Mouse (Mus musculus): ENCODE data around the gene Nup205. TPM values are rescaled to one million over a fixed set of nuclear protein-coding genes. Genes with fewer than 3 reads are reported as not detected.
A peak's percentile ranks its signal among the peaks of the same experiment; 100 is the strongest.
"Not testable (repeated sequence)": the region's sequence is repeated elsewhere in the genome, so short reads cannot be mapped to it uniquely, and the experiment has no call there.

Nup205 gene
- polyA plus RNA-seq, 1 experiment from 2014 or later, result 31.1 TPM

DNA sequence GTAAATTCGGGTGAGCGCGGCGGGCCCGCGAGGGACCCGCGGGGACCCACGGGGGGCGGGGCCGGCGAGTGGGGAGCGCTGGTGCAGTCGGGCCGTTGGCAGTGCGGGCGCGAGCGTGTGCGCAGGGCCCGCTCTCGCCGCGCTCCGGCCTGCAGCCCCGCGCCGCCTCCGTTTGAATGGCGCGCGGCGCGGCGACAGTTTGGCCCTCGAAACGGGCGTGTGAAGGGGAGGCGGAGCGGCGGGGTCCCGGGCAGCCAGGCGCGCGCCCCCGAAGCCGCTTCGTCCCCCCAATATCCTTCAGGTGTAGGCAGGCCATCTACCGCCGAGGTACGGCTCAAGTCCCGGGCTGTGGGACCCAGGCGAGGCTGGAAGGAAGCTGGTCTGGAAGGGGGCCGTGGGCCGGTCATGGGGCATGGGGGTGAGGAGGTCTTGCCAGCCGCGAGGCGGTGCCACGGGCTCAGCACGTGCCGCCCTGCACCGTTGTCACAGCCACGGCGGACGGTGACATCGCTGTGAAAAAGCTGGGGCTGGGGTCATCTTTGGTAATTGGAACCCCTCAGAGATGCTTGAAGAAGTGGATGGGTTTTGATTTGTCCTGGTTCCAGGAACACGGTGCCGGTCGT, 540 bp downstream of the Nup205 start:
- ATAC-seq (replicated peaks), result peak; percentile 71
- Histone ChIP-seq H3K9me3 (no peaks in the 10 kb centered on the region), H3K9ac (replicated peaks) (peak overlapping the region; percentile 82), H3K4me3 (peak overlapping the region; percentile 68), H3K27me3 (no peaks in the 10 kb centered on the region), H3K4me1 (peaks cover 9% of the 10 kb centered on the region), H3K36me3 (no peaks in the 10 kb centered on the region), H3K4me2 (replicated peaks) (peak overlapping the region; percentile 64), H3K27ac (replicated peaks) (peak overlapping the region; percentile 98)
- WGBS, result under 1% methylated on average over 65 of the region's 69 CpGs

- H3K4me3 ChIP-seq; ATAC-seq (replicated peaks); H3K36me3 ChIP-seq; H3K4me2 ChIP-seq (replicated peaks); H3K9ac ChIP-seq (replicated peaks); H3K27me3 ChIP-seq; H3K27ac ChIP-seq (replicated peaks); H3K4me1 ChIP-seq; H3K9me3 ChIP-seq: not testable (repeated sequence)
- 92% methylated on average over 3 of the region's 3 CpGs for WGBS
Measured at GRCm38 (mm10) chr6:35179299-35179698, 2.1 kb downstream of the Nup205 start.

DNA sequence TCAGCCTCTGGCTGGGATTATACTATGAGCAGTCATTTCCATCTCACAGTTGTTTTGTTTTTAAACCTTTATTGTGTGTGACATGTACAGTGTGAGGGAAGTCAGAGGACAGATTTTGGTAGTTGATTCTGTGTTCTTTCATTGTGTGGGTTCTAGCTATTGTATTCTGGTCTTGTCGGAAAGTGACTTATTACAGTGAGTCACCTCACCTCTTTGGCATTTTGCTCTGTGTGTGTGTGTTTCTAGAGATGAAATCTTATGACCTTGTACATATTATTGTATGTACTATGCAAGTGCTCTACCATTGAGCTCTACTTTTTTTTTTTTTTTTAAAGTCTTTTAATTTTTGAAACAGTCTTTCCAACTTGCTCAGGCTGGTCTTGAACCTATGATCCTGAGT, 7.6 kb downstream of the Nup205 start:
- Histone ChIP-seq H3K36me3 (peaks cover 46% of the 10 kb centered on the region), H3K9ac (replicated peaks) (no peak overlapping the region), H3K4me3 (no peak overlapping the region), H3K4me2 (replicated peaks) (no peak overlapping the region), H3K9me3 (no peaks in the 10 kb centered on the region), H3K4me1 (no peaks in the 10 kb centered on the region), H3K27me3 (no peaks in the 10 kb centered on the region), H3K27ac (replicated peaks) (no peak overlapping the region)
- WGBS, result 91% methylated on average over 1 of the region's 1 CpGs
- no peak for ATAC-seq (replicated peaks)

DNA sequence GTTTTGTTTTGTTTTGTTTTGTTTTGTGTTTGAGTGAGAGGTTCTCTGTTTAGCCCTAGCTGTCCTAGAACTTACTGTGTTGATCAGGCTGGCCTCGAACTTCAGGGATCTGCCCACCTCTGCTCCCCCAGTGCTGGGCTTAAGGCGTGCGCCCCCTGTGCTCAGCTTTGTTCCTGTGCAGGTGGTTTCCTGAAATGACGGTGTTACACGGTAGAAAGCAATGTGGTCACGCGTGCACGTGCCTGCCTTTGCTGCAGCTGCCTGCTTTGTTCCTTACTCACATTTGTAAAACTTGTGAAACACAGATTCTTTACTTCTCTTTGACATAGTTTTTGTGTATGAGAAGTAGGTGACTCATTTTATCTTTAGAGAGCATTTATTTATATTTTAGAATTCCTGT, 14.0 kb downstream of the Nup205 start:
- Histone ChIP-seq H3K4me2 (replicated peaks) (no peak overlapping the region), H3K4me3 (no peak overlapping the region), H3K27ac (replicated peaks) (no peak overlapping the region), H3K9me3 (no peaks in the 10 kb centered on the region), H3K36me3 (peaks cover 84% of the 10 kb centered on the region), H3K27me3 (no peaks in the 10 kb centered on the region), H3K4me1 (no peaks in the 10 kb centered on the region), H3K9ac (replicated peaks) (no peak overlapping the region)
- 93% methylated on average over 8 of the region's 8 CpGs for WGBS
- no peak for ATAC-seq (replicated peaks)

- no peak for ATAC-seq (replicated peaks)
Measured at GRCm38 (mm10) chr6:35225696-35226095, 48.5 kb downstream of the Nup205 start.

GRCm38 (mm10) chr6:35229415-35229814, 52.2 kb downstream of the Nup205 start:
- Histone ChIP-seq H3K36me3 (peaks cover 77% of the 10 kb centered on the region), H3K9me3 (no peaks in the 10 kb centered on the region), H3K27me3 (no peaks in the 10 kb centered on the region), H3K4me3 (no peak overlapping the region), H3K4me2 (replicated peaks) (no peak overlapping the region), H3K9ac (replicated peaks) (no peak overlapping the region), H3K4me1 (0 out of 2 replicates have a peak, but pooled peaks cover 3% of the 10 kb centered on the region), H3K27ac (replicated peaks) (no peak overlapping the region)
- no peak for ATAC-seq (replicated peaks)
- 98% methylated on average over 1 of the region's 1 CpGs for WGBS

More at GRCm38 (mm10) chr6:35225696-35226095, 48.5 kb downstream of the Nup205 start:
- Histone ChIP-seq H3K36me3 (peaks cover 71% of the 10 kb centered on the region), H3K9ac (replicated peaks) (no peak overlapping the region), H3K4me2 (replicated peaks) (no peak overlapping the region), H3K4me1 (0 out of 2 replicates have a peak, but pooled peaks cover 3% of the 10 kb centered on the region), H3K27ac (replicated peaks) (no peak overlapping the region), H3K9me3 (no peaks in the 10 kb centered on the region), H3K27me3 (no peaks in the 10 kb centered on the region), H3K4me3 (no peak overlapping the region)
- whole genome bisulfite sequencing, result 86% methylated on average over 4 of the region's 4 CpGs

DNA sequence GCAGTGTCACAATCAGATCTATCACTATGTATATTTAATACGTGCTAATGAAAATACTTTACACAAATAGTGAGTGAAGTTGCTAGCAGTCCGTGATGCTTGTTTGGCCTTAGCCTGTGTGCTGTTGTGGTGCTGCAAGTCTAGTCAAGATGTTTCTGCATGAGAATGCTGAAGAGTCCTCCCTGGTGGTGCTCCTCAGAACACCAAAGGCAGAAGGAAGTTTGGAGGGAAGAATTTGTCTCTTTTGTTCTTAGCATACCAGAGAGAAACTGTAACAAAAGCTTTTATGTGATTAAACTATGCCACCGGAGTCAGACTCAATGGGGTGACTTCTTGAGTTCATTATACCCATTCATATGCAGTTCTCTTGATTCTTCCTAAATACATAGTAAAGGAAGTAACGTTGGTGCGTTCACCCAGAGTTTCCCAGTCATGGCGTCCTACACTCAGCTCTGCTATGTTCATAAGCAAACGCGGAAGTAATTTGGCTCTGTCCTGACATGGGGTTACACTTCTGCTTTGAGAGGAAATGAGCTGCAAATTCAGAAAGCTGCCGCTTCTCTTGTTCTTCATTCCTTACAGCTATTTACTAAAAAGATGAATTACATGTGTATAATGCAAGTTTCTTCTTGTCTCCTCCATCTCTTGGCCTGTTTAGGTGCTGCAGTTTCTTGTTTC, 59.0 kb downstream of the Nup205 start:
- H3K9ac ChIP-seq (replicated peaks), result no peak overlapping the region
- 64% methylated on average over 9 of the region's 9 CpGs for WGBS
- ATAC-seq (replicated peaks), result no peak
- H3K4me1 ChIP-seq, result no peaks in the 10 kb centered on the region
- H3K36me3 ChIP-seq, result peaks cover 77% of the 10 kb centered on the region
- H3K4me2 ChIP-seq (replicated peaks), result no peak overlapping the region
- no peak overlapping the region for H3K27ac ChIP-seq (replicated peaks)
- H3K4me3 ChIP-seq, result no peak overlapping the region
- H3K27me3 ChIP-seq, result no peaks in the 10 kb centered on the region
- H3K9me3 ChIP-seq, result no peaks in the 10 kb centered on the region

GRCm38 (mm10) chr6:35243252-35243651, 66.0 kb downstream of the Nup205 start:
- Histone ChIP-seq H3K4me3 (no peak overlapping the region), H3K9me3 (no peaks in the 10 kb centered on the region), H3K36me3 (peaks cover 65% of the 10 kb centered on the region), H3K4me1 (no peaks in the 10 kb centered on the region), H3K27ac (replicated peaks) (no peak overlapping the region), H3K27me3 (no peaks in the 10 kb centered on the region), H3K4me2 (replicated peaks) (no peak overlapping the region), H3K9ac (replicated peaks) (no peak overlapping the region)
- 95% methylated on average over 4 of the region's 4 CpGs for WGBS
- ATAC-seq (replicated peaks), result no peak

GRCm38 (mm10) chr6:35243989-35244388, 66.8 kb downstream of the Nup205 start:
- no peaks in the 10 kb centered on the region for H3K9me3 ChIP-seq
- no peaks in the 10 kb centered on the region for H3K27me3 ChIP-seq
- H3K4me3 ChIP-seq, result no peak overlapping the region
- no peak overlapping the region for H3K4me2 ChIP-seq (replicated peaks)
- no peak for ATAC-seq (replicated peaks)
- H3K9ac ChIP-seq (replicated peaks), result no peak overlapping the region
- H3K36me3 ChIP-seq, result peaks cover 60% of the 10 kb centered on the region
- H3K27ac ChIP-seq (replicated peaks), result no peak overlapping the region
- 87% methylated on average over 9 of the region's 9 CpGs for WGBS
- H3K4me1 ChIP-seq, result no peaks in the 10 kb centered on the region

DNA sequence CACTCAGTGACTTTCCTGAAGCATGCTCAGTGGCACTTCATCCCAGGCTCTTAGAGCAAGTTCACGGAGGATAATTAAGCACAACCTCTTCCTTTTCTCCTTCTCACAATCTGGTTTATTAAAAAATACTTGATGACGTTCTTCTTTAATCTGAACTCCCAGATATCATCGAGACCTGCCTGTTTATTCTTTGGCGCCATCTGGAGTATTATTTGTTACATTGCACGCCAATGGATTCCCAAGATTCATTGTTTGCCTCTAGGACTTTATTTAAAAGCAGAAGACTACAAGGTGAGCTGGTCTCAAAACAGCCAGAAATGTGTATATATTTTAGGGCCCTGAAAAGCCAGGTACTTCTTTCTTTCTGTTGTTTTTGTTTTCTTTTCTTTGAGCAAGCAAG, 67.9 kb downstream of the Nup205 start:
- no peak overlapping the region for H3K9ac ChIP-seq (replicated peaks)
- H3K4me2 ChIP-seq (replicated peaks), result no peak overlapping the region
- H3K9me3 ChIP-seq, result no peaks in the 10 kb centered on the region
- H3K36me3 ChIP-seq, result peaks cover 56% of the 10 kb centered on the region
- no peak overlapping the region for H3K4me3 ChIP-seq
- no peaks in the 10 kb centered on the region for H3K27me3 ChIP-seq
- H3K4me1 ChIP-seq, result no peaks in the 10 kb centered on the region
- WGBS, result 47% methylated on average over 5 of the region's 5 CpGs
- no peak for ATAC-seq (replicated peaks)
- no peak overlapping the region for H3K27ac ChIP-seq (replicated peaks)

DNA sequence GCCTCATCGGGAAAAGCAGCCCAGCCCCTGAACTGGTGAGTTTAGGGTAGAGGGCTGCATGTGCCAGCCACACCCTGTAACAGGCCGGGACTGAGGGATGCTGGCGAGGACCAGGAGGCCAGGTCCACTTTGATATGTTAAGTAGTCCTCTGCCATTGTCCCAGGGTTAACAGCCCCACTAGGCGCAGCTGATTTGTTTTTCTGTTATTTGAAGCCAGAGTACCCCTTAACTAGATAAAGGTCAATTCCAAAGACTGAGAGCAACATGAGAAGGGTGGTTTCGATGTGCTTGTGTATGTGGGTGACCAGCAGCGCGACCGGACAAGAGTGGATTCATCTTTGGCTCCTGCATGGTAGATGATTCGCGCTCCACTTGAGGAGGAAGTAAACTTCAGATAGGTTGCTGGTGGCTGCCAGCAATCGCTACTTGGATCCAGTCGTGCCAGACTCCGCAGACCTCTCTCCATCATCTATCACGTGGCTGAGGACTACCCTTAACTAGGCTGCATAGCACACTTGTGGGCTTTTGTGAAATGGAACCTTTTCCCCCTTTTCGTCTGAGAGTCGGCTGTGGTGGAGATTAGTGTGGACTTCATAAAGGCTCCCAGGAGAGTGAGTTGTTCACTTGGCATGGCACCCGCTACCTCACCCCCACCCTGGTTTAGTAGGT, 74.7 kb downstream of the Nup205 start:
- peak overlapping the region; percentile 75 for H3K4me2 ChIP-seq (replicated peaks)
- 64% methylated on average over 17 of the region's 17 CpGs for WGBS
- no peaks in the 10 kb centered on the region for H3K36me3 ChIP-seq
- peak; percentile 11; the same call in 1 of the 2 replicates for ATAC-seq (replicated peaks)
- H3K27ac ChIP-seq (replicated peaks), result no peak overlapping the region
- H3K27me3 ChIP-seq, result no peaks in the 10 kb centered on the region
- peak overlapping the region; percentile 77 for H3K4me3 ChIP-seq
- peaks cover 28% of the 10 kb centered on the region for H3K4me1 ChIP-seq
- H3K9ac ChIP-seq (replicated peaks), result 0 out of 2 replicates have a peak overlapping the region, but pooled peaks have one; percentile 27
- H3K9me3 ChIP-seq, result no peaks in the 10 kb centered on the region

Data from forebrain, embryonic 15.5 days (tissue).